Mouse (Mus musculus): ENCODE data around the gene St6galnac3. TPM values are rescaled to one million over a fixed set of nuclear protein-coding genes. Genes with fewer than 3 reads are reported as not detected.

St6galnac3 gene
- total and polyA plus RNA-seq, 3 experiments: 0.08 to 1.1 (median 0.38) TPM

DNA sequence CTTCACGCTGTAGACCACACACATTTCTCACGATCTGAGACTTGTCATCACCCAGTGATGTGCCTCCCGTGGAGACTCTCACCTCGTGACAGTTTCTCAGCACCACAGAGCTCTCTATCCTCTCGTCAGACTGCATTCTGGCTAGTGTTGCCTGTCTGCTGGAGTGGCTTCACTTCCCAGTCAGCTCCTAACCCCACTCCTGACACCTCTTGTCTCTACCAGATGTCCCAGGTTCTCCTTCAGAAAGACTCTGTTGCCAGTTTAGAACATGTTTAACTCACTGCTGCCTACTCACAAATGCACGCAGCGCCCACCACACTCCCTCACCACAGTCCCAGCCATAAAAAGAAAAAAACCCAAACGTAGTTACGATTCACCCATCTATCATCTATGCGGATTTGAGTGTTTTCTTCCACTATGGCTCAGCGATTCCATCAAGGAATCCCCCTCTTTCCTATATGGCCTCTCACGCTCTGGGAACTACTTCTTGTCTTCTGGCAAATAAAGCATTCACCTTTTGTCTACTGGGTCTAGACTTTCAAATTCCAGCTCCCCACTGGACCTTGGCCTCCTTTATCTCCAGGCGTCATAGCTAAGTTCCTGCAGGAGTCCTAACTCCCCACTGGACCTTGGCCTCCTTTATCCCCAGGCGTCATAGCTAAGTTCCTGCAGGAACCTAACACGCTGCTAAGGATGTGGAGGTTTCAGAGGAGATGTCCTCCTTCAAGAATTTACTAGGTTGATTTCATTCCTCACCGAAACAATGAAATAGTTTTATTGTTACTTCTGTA is 371.5 kb downstream of the St6galnac3 start:
- dilution Hi-C loops (cut with MboI; ENCODE audit: extremely low pct_ligation_motif_present, extremely low pct_unique_long_range_greater_than_20kb, low sequenced_read_pairs) (no loop called here), in situ Hi-C loops (cut with MboI; ENCODE audit: low pct_ligation_motif_present, low pct_unique_long_range_greater_than_20kb, low sequenced_read_pairs) (no loop called here)
- no peak overlapping the region for H3K27ac ChIP-seq (ENCODE audit: insufficient read depth, low read depth)
- H3K79me2 ChIP-seq (replicated peaks; ENCODE audit: control insufficient read depth, extremely low read depth, insufficient read depth, poor library complexity, severe bottlenecking): no peaks in the 10 kb centered on the region
- no peak for DNase-seq (ENCODE audit: extremely low read depth)
- no peaks in the 10 kb centered on the region for H3K27me3 ChIP-seq (replicated peaks)
- H3K9ac ChIP-seq (ENCODE audit: insufficient read depth, low read depth): no peak overlapping the region
- H3K4me2 ChIP-seq (ENCODE audit: insufficient read depth, low read depth, poor library complexity, severe bottlenecking): no peak overlapping the region
- no peaks in the 10 kb centered on the region for H3K9me3 ChIP-seq (replicated peaks; ENCODE audit: low read length)
- H3K4me3 ChIP-seq (replicated peaks in 1 of 3; ENCODE audit: low read depth in 2 of 3, low read length in 2 of 3, poor library complexity in 1 of 3): no peak overlapping the region
- no peaks in the 10 kb centered on the region for H3K36me3 ChIP-seq (replicated peaks in 1 of 2; ENCODE audit: control insufficient read depth in 1 of 2, insufficient read depth in 1 of 2, low read length in 1 of 2)
- H3K4me1 ChIP-seq (ENCODE audit: control insufficient read depth in 1 of 2, insufficient read depth in 2 of 2): peaks cover 0 to 13% of the 10 kb centered on the region in 2 experiments; a peak in 2 of 4 replicates
- TF ChIP-seq POLR2AphosphoS2 (IDR thresholded peaks at IDR 0.05; ENCODE audit: low read depth, low read length) (no peak), CHD2 (IDR thresholded peaks at IDR 0.05; ENCODE audit: low read length) (no peak), SIN3A (IDR thresholded peaks at IDR 0.05; ENCODE audit: low read length) (no peak), USF1 (IDR thresholded peaks at IDR 0.05; ENCODE audit: low read depth, low read length) (no peak), USF2 (conservative IDR thresholded peaks at IDR 0.05; ENCODE audit: low read depth, low read length) (no peak), MYC (IDR thresholded peaks at IDR 0.05; ENCODE audit: low read depth, low read length) (no peak), MEF2A (IDR thresholded peaks at IDR 0.05; ENCODE audit: borderline replicate concordance, low read depth, low read length) (no peak), PAX5 (IDR thresholded peaks at IDR 0.05; ENCODE audit: low read length) (no peak), MAFK (IDR thresholded peaks at IDR 0.05; ENCODE audit: insufficient replicate concordance, low read length) (no peak), NRF1 (IDR thresholded peaks at IDR 0.05; ENCODE audit: low read depth, low read length) (no peak), IRF4 (IDR thresholded peaks at IDR 0.05; ENCODE audit: low read depth, low read length) (no peak), TBP (conservative IDR thresholded peaks at IDR 0.05; ENCODE audit: low read depth, low read length) (no peak), UBTF (IDR thresholded peaks at IDR 0.05; ENCODE audit: low read depth, low read length) (no peak), GABPA (IDR thresholded peaks at IDR 0.05; ENCODE audit: insufficient replicate concordance, low read depth, low read length) (no peak), ZNF384 (IDR thresholded peaks at IDR 0.05; ENCODE audit: low read depth, low read length) (no peak), MAZ (IDR thresholded peaks at IDR 0.05; ENCODE audit: low read depth, low read length) (no peak), SMC3 (IDR thresholded peaks at IDR 0.05; ENCODE audit: low read depth, low read length) (no peak), ZC3H11A (IDR thresholded peaks at IDR 0.05; ENCODE audit: low read depth, low read length) (no peak), KAT2A (IDR thresholded peaks at IDR 0.05; ENCODE audit: insufficient replicate concordance, low read length) (no peak), RAD21 (IDR thresholded peaks at IDR 0.05; ENCODE audit: low read depth, low read length) (no peak)

DNA sequence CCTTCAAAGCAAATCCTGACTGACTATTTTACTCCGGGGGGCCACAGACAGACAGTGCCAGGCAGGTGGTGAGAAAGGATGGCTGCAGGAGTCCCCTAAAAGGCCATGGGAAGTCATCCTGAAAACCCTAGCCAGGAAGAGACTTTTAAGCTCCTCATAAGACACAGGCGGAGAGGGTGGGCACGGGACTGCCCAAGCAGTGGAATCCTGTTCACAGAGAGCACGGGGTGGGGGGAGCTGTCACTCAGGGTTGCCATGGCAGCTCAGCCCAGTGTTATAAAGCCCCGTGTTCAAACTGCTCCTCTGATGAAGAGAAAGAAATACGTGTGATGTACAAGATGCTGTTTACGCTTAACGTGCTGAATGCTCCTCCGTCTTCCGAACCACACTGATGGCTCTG is 375.0 kb downstream of the St6galnac3 start:
- Histone ChIP-seq H3K4me2 (ENCODE audit: insufficient read depth, low read depth, poor library complexity, severe bottlenecking) (no peak overlapping the region), H3K36me3 (replicated peaks in 1 of 2; ENCODE audit: control insufficient read depth in 1 of 2, insufficient read depth in 1 of 2, low read length in 1 of 2) (no peaks in the 10 kb centered on the region), H3K9me3 (replicated peaks; ENCODE audit: low read length) (no peaks in the 10 kb centered on the region), H3K27ac (ENCODE audit: insufficient read depth, low read depth) (no peak overlapping the region), H3K79me2 (replicated peaks; ENCODE audit: control insufficient read depth, extremely low read depth, insufficient read depth, poor library complexity, severe bottlenecking) (no peaks in the 10 kb centered on the region), H3K27me3 (replicated peaks) (no peaks in the 10 kb centered on the region), H3K4me3 (replicated peaks in 1 of 3; ENCODE audit: low read depth in 2 of 3, low read length in 2 of 3, poor library complexity in 1 of 3) (no peak overlapping the region), H3K4me1 (ENCODE audit: control insufficient read depth in 1 of 2, insufficient read depth in 2 of 2) (peaks cover 0 to 15% of the 10 kb centered on the region in 2 experiments; a peak in 2 of 4 replicates), H3K9ac (ENCODE audit: insufficient read depth, low read depth) (no peak overlapping the region)
- DNase-seq (ENCODE audit: extremely low read depth): no peak
- in situ Hi-C loops (cut with MboI; ENCODE audit: low pct_ligation_motif_present, low pct_unique_long_range_greater_than_20kb, low sequenced_read_pairs) (no loop called here), dilution Hi-C loops (cut with MboI; ENCODE audit: extremely low pct_ligation_motif_present, extremely low pct_unique_long_range_greater_than_20kb, low sequenced_read_pairs) (no loop called here)
- TF ChIP-seq ZMIZ1 (IDR thresholded peaks at IDR 0.05; ENCODE audit: low read depth, low read length) (no peak), USF2 (conservative IDR thresholded peaks at IDR 0.05; ENCODE audit: low read depth, low read length) (no peak), ELF1 (IDR thresholded peaks at IDR 0.05; ENCODE audit: low read depth, low read length) (no peak), MAZ (IDR thresholded peaks at IDR 0.05; ENCODE audit: low read depth, low read length) (no peak), PAX5 (IDR thresholded peaks at IDR 0.05; ENCODE audit: low read length) (no peak), SIN3A (IDR thresholded peaks at IDR 0.05; ENCODE audit: low read length) (no peak), JUND (conservative IDR thresholded peaks at IDR 0.05; ENCODE audit: low read depth, low read length) (no peak), UBTF (IDR thresholded peaks at IDR 0.05; ENCODE audit: low read depth, low read length) (no peak), ETS1 (conservative IDR thresholded peaks at IDR 0.05; ENCODE audit: low read depth, low read length) (no peak)

Measured in CH12.LX (cell line).